Mouse (Mus musculus) heart, adult 18-20 months (tissue): Measurements from ENCODE around the gene Cpne9. TPM values are rescaled to one million over a fixed set of nuclear protein-coding genes. Genes with fewer than 3 reads are reported as not detected.
A peak's percentile ranks its signal among the peaks of the same experiment; 100 is the strongest.
"Not testable (repeated sequence)": the region's sequence is repeated elsewhere in the genome, so short reads cannot be mapped to it uniquely, and the experiment has no call there.

Experiments used
- DNase-seq, 2 experiments: peaks; one replicate each; pipeline ENCODE4 v3.0.0; 2021 to 2022; ENCODE audit warnings: mixed read lengths in 1 of 2
- total RNA-seq, 2 experiments: library from RNA; stranded (reverse); gene quantifications; 2 replicates each; pipeline ENCODE4 v1.2.3; 2021

Cpne9 gene
- total RNA-seq, 2 experiments from 2014 or later, result not detected

GRCm38 (mm10) chr6:113290346-113290745, 8.2 kb downstream of the Cpne9 start:
- no peak for DNase-seq

- peak; percentile 17 to 51 for DNase-seq
These were observed 10.8 kb downstream of the Cpne9 start for GRCm38 (mm10) chr6:113292938-113293337.

DNA sequence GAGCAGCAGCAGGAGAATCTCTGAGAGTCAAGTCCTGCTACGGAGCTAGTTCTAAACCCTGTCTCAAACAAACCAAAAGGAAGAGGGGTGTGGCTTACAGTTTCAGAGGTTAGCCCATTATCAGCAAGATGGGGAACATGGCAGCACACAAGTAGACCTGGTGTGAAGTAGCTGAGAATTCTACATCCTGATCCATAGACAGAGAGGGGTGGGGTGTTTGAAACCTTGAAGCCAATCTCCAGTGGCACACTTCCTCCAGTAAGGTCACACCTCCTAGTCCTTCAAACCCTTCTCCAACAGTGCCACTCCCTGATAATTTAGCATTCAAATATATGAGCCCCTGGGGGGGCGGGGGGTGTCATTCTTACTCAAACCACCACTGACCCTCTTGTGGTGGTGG, 13.9 kb downstream of the Cpne9 start:
- DNase-seq, result no peak

DNA sequence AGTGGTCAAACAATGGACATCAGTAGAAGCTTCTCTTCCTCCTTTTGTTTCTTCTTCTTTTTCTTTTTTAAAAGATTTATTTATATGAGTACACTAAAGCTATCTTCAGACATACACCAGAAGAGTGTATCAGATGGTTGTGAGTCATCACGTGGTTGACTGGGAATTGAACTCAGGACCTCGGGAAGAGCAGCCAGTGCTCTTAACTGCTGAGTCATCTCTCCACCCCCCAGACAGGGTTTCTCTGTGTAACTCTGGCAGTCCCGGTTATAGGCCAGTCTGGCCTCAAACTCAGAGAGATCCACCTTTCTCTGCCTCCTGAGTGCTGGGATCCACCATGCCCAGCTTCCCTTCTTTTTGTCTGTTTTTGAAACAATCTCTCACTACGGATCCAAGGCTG, 14.5 kb downstream of the Cpne9 start:
- DNase-seq, result no peak

DNA sequence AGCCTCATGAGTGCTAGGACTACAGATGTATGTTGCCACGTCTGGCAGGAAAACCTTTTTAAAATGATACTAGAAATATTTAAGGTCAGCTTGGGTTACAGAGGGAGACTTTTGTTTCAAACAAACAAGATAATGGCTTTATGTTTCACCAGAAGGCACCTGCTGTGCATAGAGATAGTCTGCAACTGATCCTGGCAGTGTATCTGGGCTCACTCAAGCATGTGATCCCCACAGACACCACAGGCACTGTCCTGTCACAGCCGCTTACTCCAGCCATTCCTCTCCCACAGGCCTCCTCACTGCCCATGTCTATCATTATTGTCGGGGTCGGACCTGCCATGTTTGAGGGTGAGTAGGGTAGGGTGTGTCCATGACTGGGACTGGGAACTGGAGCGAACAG, 19.2 kb downstream of the Cpne9 start:
- no peak for DNase-seq

GRCm38 (mm10) chr6:113302258-113302657, 20.2 kb downstream of the Cpne9 start:
- peak; percentile 13 to 46 for DNase-seq

DNA sequence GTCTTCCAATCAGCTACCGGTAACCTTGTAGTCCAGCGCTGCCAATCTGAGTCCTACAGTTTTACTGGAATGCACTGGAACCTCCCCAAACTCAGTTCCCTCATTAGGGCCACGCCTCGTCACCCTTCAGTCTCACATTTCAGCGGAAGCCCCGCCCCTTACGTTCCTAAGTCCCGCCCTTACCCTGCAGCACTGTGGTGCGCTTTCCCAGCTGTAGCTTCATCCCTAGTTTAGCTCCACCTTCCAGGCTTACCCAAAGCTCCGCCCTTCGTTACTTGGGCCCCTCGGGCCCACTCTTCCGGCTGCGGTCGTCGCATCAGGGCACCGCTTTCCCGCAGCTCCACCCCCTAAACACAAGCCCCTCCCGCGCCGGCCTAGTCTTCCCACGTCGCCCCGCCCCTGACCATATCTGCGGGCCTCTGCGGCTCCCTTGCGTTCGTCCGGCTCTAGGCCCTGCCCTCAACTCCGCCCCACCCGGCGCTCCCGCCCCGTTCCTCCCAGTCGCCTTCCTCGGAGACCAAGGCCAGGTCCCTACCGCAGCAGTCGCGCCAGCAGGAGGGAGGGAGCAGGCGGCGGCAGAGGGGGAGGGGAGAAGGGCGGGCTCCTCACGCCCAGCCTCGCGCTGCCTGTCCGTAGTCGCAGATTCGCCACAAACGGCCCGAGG, 24.3 kb downstream of the Cpne9 start:
- peak; percentile 99 to 100 for DNase-seq

GRCm38 (mm10) chr6:113306986-113307349, 24.9 kb downstream of the Cpne9 start, which contains the start of gene Brpf1:
Gene Brpf1, plus strand, starts transcription at chr6:113307137.
- no peak for DNase-seq

DNA sequence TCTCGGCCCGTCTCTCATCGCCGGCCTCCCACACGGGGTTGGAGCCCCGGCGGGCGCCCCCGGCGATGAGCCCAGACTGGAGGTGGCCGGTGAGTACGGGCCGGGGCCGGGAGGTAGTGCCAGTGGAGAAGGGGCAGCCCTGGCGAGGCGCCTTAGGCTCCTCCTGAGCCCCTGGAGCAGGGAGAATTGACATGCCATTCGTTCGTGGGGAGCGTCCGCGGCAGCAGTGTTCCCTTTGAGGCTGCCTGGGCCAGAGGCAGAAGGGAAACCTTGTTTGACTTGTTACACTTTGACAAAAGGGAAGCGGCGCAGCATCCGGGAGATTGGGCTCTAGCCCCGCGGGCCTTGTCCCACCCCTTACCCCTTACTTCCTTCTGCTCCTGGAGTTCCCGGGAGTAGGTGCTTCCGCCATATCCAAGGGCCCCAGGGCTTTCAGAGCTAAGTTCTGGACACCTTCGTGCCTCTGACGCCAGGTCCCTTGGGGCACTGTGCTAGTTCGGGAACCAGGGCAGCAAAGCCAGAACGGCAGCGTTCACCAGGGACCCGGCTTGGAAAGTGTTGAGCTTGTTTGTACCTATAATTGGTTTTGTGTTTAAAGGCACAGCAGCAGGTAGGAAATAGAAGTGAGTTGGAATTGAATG, 25.5 kb downstream of the Cpne9 start:
- DNase-seq, result peak; percentile 61 to 67

DNA sequence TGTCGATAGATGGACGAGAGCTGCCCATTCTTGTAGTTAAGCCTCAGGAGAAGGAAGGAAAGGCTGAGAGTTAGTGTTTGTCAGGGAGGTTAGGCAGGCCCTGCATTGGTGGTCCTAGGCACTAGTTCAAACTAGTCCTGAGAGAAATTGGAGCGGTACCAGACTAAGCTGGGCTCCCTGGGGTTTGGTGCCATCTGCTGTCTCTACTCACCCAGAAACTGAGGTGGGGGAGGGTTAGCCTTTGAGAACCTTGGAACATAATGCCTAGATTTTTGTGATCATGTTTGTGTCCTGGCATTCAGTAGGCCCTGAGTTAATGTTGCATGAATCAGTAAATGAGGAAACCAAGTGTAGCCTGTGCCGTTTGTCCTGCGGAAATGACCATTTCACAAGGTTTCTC, 26.0 kb downstream of the Cpne9 start:
- peak in 1 of 2 experiments; percentile 49 for DNase-seq

GRCm38 (mm10) chr6:113315972-113316371, 33.9 kb downstream of the Cpne9 start:
- DNase-seq, result no peak

GRCm38 (mm10) chr6:113326533-113327315, 44.6 kb downstream of the Cpne9 start, which contains the start of gene Ogg1:
Gene Ogg1, plus strand, starts transcription at chr6:113326972.
- DNase-seq, result peak; percentile 98 to 100

DNA sequence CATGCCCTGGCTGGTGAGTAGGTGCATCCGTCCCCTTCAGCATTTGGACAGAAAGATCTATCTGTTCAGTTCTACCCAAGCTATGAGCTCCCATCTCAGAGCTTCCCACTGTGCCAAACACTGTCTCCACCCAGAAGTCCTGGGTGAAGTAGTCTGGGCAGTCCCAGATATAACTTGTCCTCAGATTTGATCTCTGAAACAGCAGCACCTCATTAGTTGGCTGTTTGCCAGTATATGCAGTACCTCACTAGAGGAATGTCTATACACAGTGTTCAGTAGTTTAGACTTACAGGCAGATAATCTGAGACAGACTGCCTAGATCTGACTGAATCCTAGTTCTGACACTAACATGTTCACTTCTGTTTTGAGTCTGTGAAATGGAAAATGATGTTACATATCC, 47.3 kb downstream of the Cpne9 start:
- no peak for DNase-seq

GRCm38 (mm10) chr6:113330547-113330946, 48.4 kb downstream of the Cpne9 start:
- peak in 1 of 2 experiments; percentile 54 for DNase-seq

- DNase-seq, result no peak
These were observed 49.6 kb downstream of the Cpne9 start for GRCm38 (mm10) chr6:113331721-113332120.

DNA sequence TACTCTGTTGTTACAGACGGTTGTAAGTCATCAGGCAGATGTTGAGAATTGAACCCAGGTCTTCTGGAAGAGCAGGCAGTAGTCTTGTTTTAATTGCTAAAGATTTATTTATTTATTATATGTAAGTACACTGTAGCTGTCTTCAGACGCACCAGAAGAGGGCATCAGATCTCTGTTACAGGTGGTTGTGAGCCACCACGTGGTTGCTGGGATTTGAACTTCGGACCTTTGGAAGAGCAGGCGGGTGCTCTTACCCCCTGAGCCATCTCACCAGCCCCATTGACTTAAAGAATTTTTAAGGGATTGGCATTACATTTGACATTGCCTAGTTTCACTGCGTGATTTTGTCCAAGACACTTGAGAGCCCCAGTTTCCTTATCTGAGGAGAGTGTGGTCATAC, 50.6 kb downstream of the Cpne9 start:
- not testable (repeated sequence) for DNase-seq

DNA sequence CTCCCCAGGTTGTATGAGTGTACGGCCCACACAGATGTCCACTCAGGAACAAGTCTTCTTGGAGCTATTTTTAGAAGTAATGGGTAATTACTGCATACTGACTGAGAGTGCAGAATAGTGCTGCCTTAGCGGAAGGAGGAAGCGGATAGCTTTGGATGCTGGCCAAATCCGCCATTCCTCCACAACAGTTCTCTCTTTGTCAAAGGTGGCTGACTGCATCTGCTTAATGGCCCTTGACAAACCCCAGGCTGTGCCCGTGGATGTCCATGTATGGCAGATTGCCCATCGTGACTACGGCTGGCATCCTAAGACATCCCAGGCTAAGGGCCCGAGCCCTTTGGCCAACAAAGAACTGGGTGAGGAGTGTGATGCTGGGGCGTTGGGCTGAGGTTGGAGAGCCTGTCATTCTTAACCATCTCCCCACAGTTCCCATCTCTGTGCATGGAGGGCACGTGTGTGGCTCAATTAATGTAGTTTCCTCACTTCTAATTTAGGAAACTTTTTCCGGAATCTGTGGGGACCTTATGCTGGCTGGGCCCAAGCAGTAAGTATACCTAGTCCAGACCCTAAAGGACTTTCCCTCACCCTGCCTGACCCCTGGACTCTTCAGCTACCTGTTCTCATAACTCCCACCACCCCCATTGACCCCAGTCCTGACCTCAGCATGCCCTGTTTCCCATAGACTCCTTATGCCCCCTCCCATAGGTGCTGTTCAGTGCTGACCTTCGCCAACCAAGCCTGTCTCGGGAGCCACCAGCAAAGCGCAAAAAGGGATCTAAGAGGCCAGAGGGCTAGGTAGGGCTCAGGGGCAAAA, 51.2 kb downstream of the Cpne9 start:
- DNase-seq, result peak; percentile 58 to 61

- DNase-seq, result no peak
These were observed 52.1 kb downstream of the Cpne9 start for GRCm38 (mm10) chr6:113334216-113334615.

- peak; percentile 55 to 56 for DNase-seq
These were observed 54.9 kb downstream of the Cpne9 start for GRCm38 (mm10) chr6:113336852-113337620.

GRCm38 (mm10) chr6:113341574-113341973, 59.5 kb downstream of the Cpne9 start:
- peak in 1 of 2 experiments; percentile 59 for DNase-seq

DNA sequence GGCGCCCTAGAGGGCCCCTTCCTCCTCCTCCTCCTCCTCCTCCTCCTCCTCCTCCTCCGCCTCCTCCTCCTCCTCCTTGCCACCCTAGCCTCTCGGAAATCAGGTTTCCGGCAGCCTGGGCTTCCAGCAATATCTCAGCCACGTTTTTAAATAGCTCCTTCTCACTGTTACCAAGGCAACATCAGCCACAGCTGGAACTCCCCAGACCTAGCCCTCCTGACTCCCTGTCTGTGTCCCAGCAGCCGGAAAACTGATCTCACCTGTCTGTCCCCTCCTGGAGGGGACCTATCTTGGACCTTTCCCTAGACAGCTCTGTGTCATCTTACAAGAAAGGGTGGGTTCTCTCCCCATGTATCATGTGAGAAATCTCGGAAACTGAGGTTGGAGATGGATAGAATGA, 60.2 kb downstream of the Cpne9 start:
- DNase-seq, result no peak
